Mouse (Mus musculus) hindbrain, embryonic 14.5 days (tissue): Measurements from ENCODE around the gene Mturn. TPM values are rescaled to one million over a fixed set of nuclear protein-coding genes. Genes with fewer than 3 reads are reported as not detected.

Experiments
- ATAC-seq: fragments of 200-750 bp; cut with Nextera tagmentation; 2 replicates; pipeline ENCODE4 v1.8.0; 2017; ENCODE audit warnings: moderate number of reproducible peaks, mild to moderate bottlenecking, moderate TSS enrichment, moderate library complexity; ENCODE audit not compliant: low FRiP score
- DNase-seq: peaks from one replicate; pipeline ENCODE4 v3.0.0-alpha.2; 2015; ENCODE audit warnings: low spot score
- H3K27ac ChIP-seq: fragments of 300-500 bp; sonication (generic); 2 replicates; pipeline ENCODE4 v1.5.1; 2014; ENCODE audit warnings: mild to moderate bottlenecking, moderate library complexity
- H3K27me3 ChIP-seq: fragments of 300-500 bp; sonication (generic); 2 replicates; pipeline ENCODE4 v1.6.1; 2014; ENCODE audit warnings: mild to moderate bottlenecking, low read length, mixed read lengths; ENCODE audit not compliant: control insufficient read depth, insufficient read depth
- H3K36me3 ChIP-seq: fragments of 300-500 bp; sonication (generic); replicated peaks from 2 replicates; pipeline ENCODE4 v1.6.1; 2014; ENCODE audit not compliant: control insufficient read depth, insufficient read depth
- H3K4me1 ChIP-seq: fragments of 300-500 bp; sonication (generic); replicated peaks from 2 replicates; pipeline ENCODE4 v1.6.1; 2014; ENCODE audit warnings: antibody characterized with exemption, low read length, mixed read lengths; ENCODE audit not compliant: control insufficient read depth, insufficient read depth
- H3K4me2 ChIP-seq: fragments of 300-500 bp; sonication (generic); replicated peaks from 2 replicates; pipeline ENCODE4 v1.6.1; 2014; ENCODE audit warnings: mild to moderate bottlenecking, moderate library complexity
- H3K4me3 ChIP-seq: fragments of 300-500 bp; sonication (generic); replicated peaks from 2 replicates; pipeline ENCODE4 v1.5.1; 2014; ENCODE audit warnings: mild to moderate bottlenecking, low read length
- H3K9ac ChIP-seq: fragments of 300-500 bp; sonication (generic); 2 replicates; pipeline ENCODE4 v1.6.1; 2014
- H3K9me3 ChIP-seq: fragments of 300-500 bp; sonication (generic); 2 replicates; pipeline ENCODE4 v1.6.1; 2016; ENCODE audit warnings: low read length; ENCODE audit not compliant: control insufficient read depth
- WGBS: fragments of 180-500 bp; shearing (Covaris S2); extraction: QIAGEN DNeasy Blood & Tissue Kit; methylation state at CpG from one replicate; pipeline ENCODE4 v1.1.7; 2014; 5-methylcytosine and 5-hydroxymethylcytosine counted together
- polyA plus RNA-seq: library from polyadenylated mRNA; unstranded; fragments of >200 nt; fragmentation: Nextera tagmentation; extraction: Ambion mirVana; gene quantifications from 2 replicates; pipeline ENCODE4 v1.2.1, GENCODE M21; 2014

Mturn gene
- polyA plus RNA-seq, 1 experiment from 2014 or later, result 101 TPM

GRCm38 (mm10) chr6:54737255-54737654 is 55.8 kb downstream of the Mturn start:
- ATAC-seq (no peak), DNase-seq (no peak)
- H3K4me2 ChIP-seq, result no peak overlapping the region
- no peak overlapping the region for H3K9ac ChIP-seq
- no peaks in the 10 kb centered on the region for H3K36me3 ChIP-seq
- no peak overlapping the region for H3K27ac ChIP-seq
- 87% methylated on average over 3 of the region's 3 CpGs for WGBS
- no peaks in the 10 kb centered on the region for H3K4me1 ChIP-seq
- H3K4me3 ChIP-seq, result no peak overlapping the region
- H3K27me3 ChIP-seq, result no peaks in the 10 kb centered on the region
- no peaks in the 10 kb centered on the region for H3K9me3 ChIP-seq

DNA sequence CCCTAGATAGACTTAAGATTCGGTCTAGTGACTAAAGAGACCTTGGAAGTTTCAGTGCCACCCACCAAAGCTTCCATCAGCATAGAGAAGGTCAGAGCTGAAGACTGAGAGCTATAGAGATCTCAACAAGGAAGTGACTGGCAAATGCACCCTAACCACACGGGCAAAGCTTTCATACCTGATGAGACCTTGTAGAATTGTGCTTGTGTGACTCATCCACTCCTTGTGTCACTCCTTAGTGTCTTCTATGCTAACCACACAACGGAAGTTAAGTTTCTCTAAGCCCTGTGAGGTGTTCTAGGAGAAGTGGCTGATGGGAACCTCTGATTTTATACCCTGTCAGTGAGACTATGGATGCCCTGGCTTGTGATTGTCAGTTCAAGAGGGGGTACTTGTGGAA is 56.3 kb downstream of the Mturn start:
- no peaks in the 10 kb centered on the region for H3K36me3 ChIP-seq
- ATAC-seq (no peak), DNase-seq (no peak)
- no peak overlapping the region for H3K9ac ChIP-seq
- H3K27ac ChIP-seq, result no peak overlapping the region
- no peaks in the 10 kb centered on the region for H3K4me1 ChIP-seq
- H3K9me3 ChIP-seq, result no peaks in the 10 kb centered on the region
- no peak overlapping the region for H3K4me2 ChIP-seq
- H3K4me3 ChIP-seq, result no peak overlapping the region
- no peaks in the 10 kb centered on the region for H3K27me3 ChIP-seq
- 87% methylated on average over 3 of the region's 3 CpGs for WGBS

DNA sequence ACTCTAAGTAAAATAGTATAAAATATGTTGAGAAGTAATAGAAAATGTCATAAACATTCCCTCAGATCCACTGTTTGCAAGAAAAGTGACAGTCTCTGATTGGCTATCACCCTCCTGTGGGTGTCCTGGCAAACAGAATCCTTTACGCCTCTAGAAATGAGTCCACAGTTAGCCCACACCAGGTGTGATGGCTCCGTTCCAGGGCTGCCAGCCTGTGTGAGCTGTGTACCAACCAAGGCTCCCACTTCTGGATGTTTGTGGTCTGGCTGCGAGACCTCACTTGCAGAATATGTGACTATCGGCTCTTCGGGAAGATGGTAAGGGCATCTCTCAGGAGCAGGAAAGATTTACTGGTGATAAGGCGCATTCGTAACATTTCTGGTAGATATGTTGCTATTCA is 67.6 kb downstream of the Mturn start:
- Histone ChIP-seq H3K27me3 (no peaks in the 10 kb centered on the region), H3K4me1 (no peaks in the 10 kb centered on the region), H3K36me3 (no peaks in the 10 kb centered on the region), H3K9me3 (no peaks in the 10 kb centered on the region), H3K4me3 (no peak overlapping the region), H3K4me2 (no peak overlapping the region), H3K27ac (no peak overlapping the region), H3K9ac (no peak overlapping the region)
- DNase-seq (no peak), ATAC-seq (no peak)
- 94% methylated on average over 7 of the region's 7 CpGs for WGBS

DNA sequence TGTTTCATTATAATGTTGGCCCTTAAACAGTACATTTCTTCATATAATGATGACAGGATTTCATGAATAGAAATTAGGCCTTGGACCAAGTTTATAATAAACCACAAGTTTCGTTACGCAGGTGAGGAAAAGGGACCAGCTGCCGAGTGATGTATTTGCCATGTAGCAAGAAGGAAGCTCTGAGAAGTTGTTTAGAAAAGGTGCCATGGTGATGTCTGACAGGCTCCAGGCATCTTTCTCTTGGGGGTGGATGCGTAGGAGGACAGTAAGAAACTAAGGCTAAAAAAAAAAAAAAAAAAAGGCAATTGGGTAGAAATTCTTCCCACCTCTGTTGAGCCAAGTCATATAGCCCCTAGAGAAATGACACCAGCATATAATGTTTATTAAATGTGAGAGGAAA is 70.2 kb downstream of the Mturn start:
- no peaks in the 10 kb centered on the region for H3K27me3 ChIP-seq
- H3K9me3 ChIP-seq, result no peaks in the 10 kb centered on the region
- H3K9ac ChIP-seq, result no peak overlapping the region
- 86% methylated on average over 4 of the region's 4 CpGs for WGBS
- no peak overlapping the region for H3K4me3 ChIP-seq
- no peak for DNase-seq
- no peak overlapping the region for H3K4me2 ChIP-seq
- ATAC-seq, result no peak
- no peaks in the 10 kb centered on the region for H3K4me1 ChIP-seq
- H3K36me3 ChIP-seq, result no peaks in the 10 kb centered on the region
- H3K27ac ChIP-seq, result no peak overlapping the region

GRCm38 (mm10) chr6:54752076-54752475 is 70.7 kb downstream of the Mturn start:
- Histone ChIP-seq H3K27me3 (no peaks in the 10 kb centered on the region), H3K4me1 (no peaks in the 10 kb centered on the region), H3K36me3 (no peaks in the 10 kb centered on the region), H3K4me2 (no peak overlapping the region), H3K9ac (no peak overlapping the region), H3K9me3 (no peaks in the 10 kb centered on the region), H3K4me3 (no peak overlapping the region), H3K27ac (no peak overlapping the region)
- no peak for DNase-seq
- WGBS, result 66% methylated on average over 3 of the region's 3 CpGs
- ATAC-seq, result no peak

Other genes with a start within 250 kb of the Mturn start
- gene Scrn1, start 115.1 kb upstream of the Mturn start, polyA plus RNA-seq, result 103 and 105 TPM in 2 replicates
- gene Plekha8, start 86.5 kb upstream of the Mturn start, polyA plus RNA-seq, result 13.0 and 14.0 TPM in 2 replicates
- gene Fkbp14, start 84.3 kb upstream of the Mturn start, polyA plus RNA-seq, result 11.7 and 13.1 TPM in 2 replicates
- gene Znrf2, start 135.3 kb downstream of the Mturn start, polyA plus RNA-seq, result 6.1 and 7.7 TPM in 2 replicates